Mouse (Mus musculus): ENCODE data around the gene Gm4869. TPM values are rescaled to one million over a fixed set of nuclear protein-coding genes. Genes with fewer than 3 reads are reported as not detected.
"Not testable (repeated sequence)": the region's sequence is repeated elsewhere in the genome, so short reads cannot be mapped to it uniquely, and the experiment has no call there.

Gene Gm4869
- total RNA-seq, 1 experiment from 2014 or later, result not detected

DNA sequence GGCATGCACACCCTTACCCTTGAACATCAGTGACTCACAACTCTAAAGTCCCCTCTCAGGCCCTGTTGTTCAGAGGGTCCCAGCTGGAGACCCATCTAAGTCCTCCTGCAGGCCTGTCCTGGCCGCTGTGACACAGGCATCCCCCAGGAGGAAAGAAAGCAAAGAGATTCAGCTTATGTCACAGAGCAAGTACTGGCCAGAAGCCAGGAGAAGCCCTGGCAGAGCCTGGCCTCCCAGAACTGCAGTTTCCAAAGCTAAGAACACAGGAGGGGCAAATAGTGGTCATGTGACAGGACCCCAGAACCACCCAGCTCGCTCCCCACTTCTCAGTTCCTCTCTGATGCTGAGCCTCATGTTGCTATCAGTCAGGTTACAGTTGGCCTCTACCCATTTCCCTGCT lies 10.0 kb downstream of the Gm4869 start:
- no peak for ATAC-seq (replicated peaks; ENCODE audit: insufficient number of reproducible peaks, low FRiP score, low TSS enrichment, poor library complexity, severe bottlenecking)

DNA sequence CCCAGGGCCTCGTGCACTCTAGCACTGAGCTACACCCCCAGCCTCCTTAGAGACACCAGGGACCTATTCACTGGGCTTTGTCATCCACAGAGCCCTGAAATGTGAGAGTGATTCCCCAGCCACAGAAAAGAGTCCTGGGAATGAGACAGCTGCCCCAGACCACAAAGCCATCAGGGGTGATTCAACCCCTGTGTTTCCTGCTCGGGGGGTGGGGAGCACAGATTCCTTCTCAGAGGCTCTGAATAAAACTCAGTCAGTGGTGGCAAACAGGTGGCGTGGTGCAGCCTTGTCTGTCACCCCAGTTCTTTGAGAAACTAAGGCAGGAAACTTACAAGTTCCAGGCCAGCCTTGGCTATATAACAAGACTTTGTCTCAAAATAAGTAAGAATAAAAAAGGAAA lies 16.0 kb downstream of the Gm4869 start:
- no peak for ATAC-seq (replicated peaks; ENCODE audit: insufficient number of reproducible peaks, low FRiP score, low TSS enrichment, poor library complexity, severe bottlenecking)

- not testable (repeated sequence) for ATAC-seq (replicated peaks; ENCODE audit: insufficient number of reproducible peaks, low FRiP score, low TSS enrichment, poor library complexity, severe bottlenecking)
Observed at GRCm38 (mm10) chr5:140463151-140463550, 17.7 kb downstream of the Gm4869 start.

- no peak for ATAC-seq (replicated peaks; ENCODE audit: insufficient number of reproducible peaks, low FRiP score, low TSS enrichment, poor library complexity, severe bottlenecking)
Observed at GRCm38 (mm10) chr5:140464943-140465342, 19.5 kb downstream of the Gm4869 start.

DNA sequence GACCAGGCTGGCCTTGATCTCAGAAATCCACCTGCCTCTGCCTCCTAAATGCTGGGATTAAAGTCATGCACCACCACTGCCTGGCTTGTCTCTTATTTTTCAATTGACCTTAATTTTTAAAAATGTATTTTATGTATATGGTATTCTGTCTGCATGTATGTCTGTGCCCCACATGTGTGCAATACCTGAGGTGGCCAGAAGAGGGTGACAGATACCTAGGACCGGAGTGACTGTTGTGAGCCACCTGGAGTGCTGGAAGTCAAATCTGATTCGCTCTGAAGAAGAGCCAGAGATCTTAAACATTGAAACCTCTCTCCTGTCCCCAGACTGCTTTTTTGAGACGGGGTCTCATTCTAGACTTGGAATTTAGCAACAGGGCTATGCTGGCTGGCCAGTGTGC lies 26.9 kb downstream of the Gm4869 start:
- no peak; the same call in 1 of the 2 replicates for ATAC-seq (replicated peaks; ENCODE audit: insufficient number of reproducible peaks, low FRiP score, low TSS enrichment, poor library complexity, severe bottlenecking)

- ATAC-seq (replicated peaks; ENCODE audit: insufficient number of reproducible peaks, low FRiP score, low TSS enrichment, poor library complexity, severe bottlenecking), result no peak
Observed at GRCm38 (mm10) chr5:140481458-140481857, 36.0 kb downstream of the Gm4869 start.

DNA sequence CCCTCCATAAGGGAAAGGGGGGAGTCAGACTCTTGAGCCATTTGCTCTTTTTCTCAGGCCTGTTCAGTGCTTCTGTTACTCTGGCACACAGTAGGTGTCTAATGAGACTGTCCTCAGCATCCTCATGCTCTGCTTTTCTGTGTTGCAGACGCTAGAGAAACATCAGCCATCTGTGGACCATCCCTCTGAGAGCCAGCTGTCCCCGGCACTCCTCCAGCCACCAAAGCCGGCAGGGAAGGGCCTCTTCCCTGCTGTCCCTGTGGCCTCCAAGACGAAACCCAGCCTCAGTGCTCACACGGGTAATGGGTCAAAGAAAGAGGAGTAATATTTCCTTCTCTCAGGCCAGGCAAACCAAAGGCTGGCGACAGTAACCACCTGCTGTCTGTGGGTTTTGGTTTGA lies 45.7 kb downstream of the Gm4869 start:
- ATAC-seq (replicated peaks; ENCODE audit: insufficient number of reproducible peaks, low FRiP score, low TSS enrichment, poor library complexity, severe bottlenecking), result no peak

GRCm38 (mm10) chr5:140492684-140493233 lies 47.3 kb downstream of the Gm4869 start:
- no peak for ATAC-seq (replicated peaks; ENCODE audit: insufficient number of reproducible peaks, low FRiP score, low TSS enrichment, poor library complexity, severe bottlenecking)

DNA sequence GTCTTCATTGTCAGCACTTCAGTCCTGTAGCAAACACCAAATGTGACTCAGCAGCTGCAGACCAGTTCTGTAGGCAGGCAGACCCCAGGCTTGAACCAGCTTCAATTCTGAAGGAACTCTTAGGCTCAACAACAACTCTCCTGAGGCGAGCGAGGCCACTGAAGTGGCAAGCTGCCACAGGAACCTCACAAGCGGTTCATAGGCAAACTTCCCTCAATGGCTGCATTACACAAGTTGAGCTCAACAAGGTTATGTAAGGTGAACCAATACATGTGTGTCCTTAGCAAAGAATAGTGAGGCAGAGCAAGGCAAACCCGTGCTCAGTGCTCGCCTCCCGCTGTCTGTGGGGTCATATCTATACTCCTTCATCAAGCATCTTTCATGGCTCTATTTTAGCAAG lies 52.7 kb downstream of the Gm4869 start:
- ATAC-seq (replicated peaks; ENCODE audit: insufficient number of reproducible peaks, low FRiP score, low TSS enrichment, poor library complexity, severe bottlenecking), result no peak

DNA sequence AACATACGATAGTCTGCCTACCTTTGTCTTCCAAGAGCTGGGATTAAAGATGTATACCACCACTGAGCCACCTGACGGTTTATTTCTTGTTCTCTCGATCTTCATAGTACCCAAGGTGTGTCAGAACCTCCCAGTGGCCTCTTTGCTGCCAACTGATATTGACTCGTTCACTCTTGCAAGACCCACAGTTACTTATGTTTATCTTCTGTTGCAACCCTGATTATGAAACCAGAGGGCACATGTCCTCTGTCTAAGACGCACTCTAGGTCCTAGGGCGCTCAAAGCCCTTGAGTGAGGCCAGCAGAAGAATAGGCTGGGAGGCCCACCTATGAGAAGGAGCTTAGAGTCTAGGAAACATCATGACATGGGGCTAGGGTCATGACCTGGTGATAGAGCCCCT lies 55.3 kb downstream of the Gm4869 start:
- ATAC-seq (replicated peaks; ENCODE audit: insufficient number of reproducible peaks, low FRiP score, low TSS enrichment, poor library complexity, severe bottlenecking), result no peak

GRCm38 (mm10) chr5:140501982-140502836 lies 56.8 kb downstream of the Gm4869 start:
- peak; percentile 45 for ATAC-seq (replicated peaks; ENCODE audit: insufficient number of reproducible peaks, low FRiP score, low TSS enrichment, poor library complexity, severe bottlenecking)

- ATAC-seq (replicated peaks; ENCODE audit: insufficient number of reproducible peaks, low FRiP score, low TSS enrichment, poor library complexity, severe bottlenecking), result not testable (repeated sequence)
Observed at GRCm38 (mm10) chr5:140502925-140503324, 57.5 kb downstream of the Gm4869 start.

DNA sequence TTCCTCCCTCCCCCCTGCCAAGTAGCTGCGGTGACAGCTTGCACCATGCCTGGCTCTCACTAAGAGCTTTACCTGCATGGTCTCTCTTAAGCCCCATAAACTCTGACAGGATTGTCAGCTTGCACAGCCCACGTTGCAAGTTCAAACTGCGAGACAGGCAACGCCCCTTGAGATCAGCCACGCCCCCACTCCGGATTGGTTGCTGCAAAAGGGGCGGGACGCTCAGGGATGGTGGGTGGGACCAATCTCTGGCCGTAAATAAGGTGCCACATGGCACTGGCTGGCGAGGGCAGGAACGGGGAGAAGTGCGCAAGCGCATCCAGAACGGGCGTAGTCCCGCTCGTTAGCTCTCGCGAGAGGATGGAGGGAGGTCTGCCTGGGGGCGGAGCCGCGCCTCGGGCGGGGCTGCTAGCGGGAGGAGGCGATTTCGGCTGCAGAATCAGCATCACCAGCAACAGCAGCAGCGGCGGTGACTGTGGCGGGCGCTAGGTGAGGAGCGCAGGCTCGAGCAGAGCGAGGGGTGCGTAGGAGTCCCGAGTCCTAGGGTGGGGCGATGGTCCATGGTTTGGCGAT lies 59.8 kb downstream of the Gm4869 start, which contains the start of gene Chst12:
Gene Chst12, plus strand, starts transcription at position 343 of the 573 bp plus-strand sequence.
- peak; percentile 77 for ATAC-seq (replicated peaks; ENCODE audit: insufficient number of reproducible peaks, low FRiP score, low TSS enrichment, poor library complexity, severe bottlenecking)

- 0 out of 2 replicates have a peak, but pooled peaks have one; percentile 3 for ATAC-seq (replicated peaks; ENCODE audit: insufficient number of reproducible peaks, low FRiP score, low TSS enrichment, poor library complexity, severe bottlenecking)
Observed at GRCm38 (mm10) chr5:140506096-140506794, 60.8 kb downstream of the Gm4869 start.

- ATAC-seq (replicated peaks; ENCODE audit: insufficient number of reproducible peaks, low FRiP score, low TSS enrichment, poor library complexity, severe bottlenecking), result peak; percentile 7; the same call in 1 of the 2 replicates
Observed at GRCm38 (mm10) chr5:140507466-140508208, 62.2 kb downstream of the Gm4869 start.

DNA sequence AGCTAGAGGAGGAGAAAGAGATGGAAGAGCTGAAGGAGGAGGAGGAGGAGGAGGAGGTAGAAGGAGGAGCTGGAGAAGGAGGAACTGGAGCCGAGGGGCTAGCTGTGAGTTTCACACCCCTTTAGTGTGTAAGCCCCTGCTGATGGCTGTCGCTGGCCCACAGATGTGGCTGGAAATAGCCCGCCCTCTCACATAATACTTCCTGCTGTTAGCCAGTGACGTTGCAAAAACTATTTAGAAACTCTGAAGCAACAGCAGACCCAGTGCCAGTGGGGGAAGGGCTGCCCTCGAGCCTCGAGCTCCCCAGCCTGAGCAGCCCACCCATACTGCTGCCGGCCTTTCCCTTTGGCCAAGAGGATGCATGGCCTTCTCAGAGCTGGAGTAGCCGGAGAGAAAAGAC lies 63.2 kb downstream of the Gm4869 start:
- peak; percentile 46 for ATAC-seq (replicated peaks; ENCODE audit: insufficient number of reproducible peaks, low FRiP score, low TSS enrichment, poor library complexity, severe bottlenecking)

DNA sequence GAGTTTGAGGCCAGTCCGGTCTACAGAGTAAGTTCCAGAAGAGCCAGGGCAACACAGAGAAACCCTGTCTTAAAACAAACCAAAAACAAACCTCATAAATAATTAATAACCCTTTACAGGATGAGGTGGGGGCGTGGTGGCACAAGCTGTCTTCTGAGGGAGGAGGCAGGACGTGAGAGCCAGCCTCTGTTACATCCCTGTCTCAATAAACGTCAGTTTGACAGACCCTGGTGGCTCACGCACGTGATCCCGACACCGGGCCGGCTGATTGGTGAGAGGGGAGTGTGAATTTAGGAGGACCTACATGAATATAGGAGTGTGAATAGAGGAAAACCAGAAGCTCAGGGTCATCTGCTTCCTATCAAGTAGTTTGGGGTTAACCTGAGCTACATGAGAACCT lies 63.8 kb downstream of the Gm4869 start:
- no peak for ATAC-seq (replicated peaks; ENCODE audit: insufficient number of reproducible peaks, low FRiP score, low TSS enrichment, poor library complexity, severe bottlenecking)
